Mouse (Mus musculus) heart, adult 11 months (tissue): ENCODE results near the gene Trim62.

Source experiments
- DNase-seq: peaks from one replicate; pipeline ENCODE4 v3.0.0; 2022

Gene Trim62

GRCm38 (mm10) chr4:128886571-128886970, 3.2 kb downstream of the Trim62 start:
- no peak for DNase-seq

GRCm38 (mm10) chr4:128887026-128887425, 3.6 kb downstream of the Trim62 start:
- DNase-seq: no peak

GRCm38 (mm10) chr4:128887641-128888091, 4.3 kb downstream of the Trim62 start:
- DNase-seq: no peak

- DNase-seq: no peak
Observed at GRCm38 (mm10) chr4:128888436-128888990, 5.1 kb downstream of the Trim62 start.

GRCm38 (mm10) chr4:128889752-128890630, 6.6 kb downstream of the Trim62 start:
- no peak for DNase-seq

- DNase-seq: peak; percentile 98
Observed at GRCm38 (mm10) chr4:128891157-128891556, 7.8 kb downstream of the Trim62 start.

GRCm38 (mm10) chr4:128891746-128892145, 8.4 kb downstream of the Trim62 start:
- DNase-seq: no peak

- DNase-seq: no peak
Observed at GRCm38 (mm10) chr4:128892188-128892587, 8.8 kb downstream of the Trim62 start.

- no peak for DNase-seq
Observed at GRCm38 (mm10) chr4:128894112-128894511, 10.7 kb downstream of the Trim62 start.

GRCm38 (mm10) chr4:128895841-128896240, 12.5 kb downstream of the Trim62 start:
- no peak for DNase-seq

- no peak for DNase-seq
Observed at GRCm38 (mm10) chr4:128896667-128897066, 13.3 kb downstream of the Trim62 start.

GRCm38 (mm10) chr4:128897911-128898421, 14.6 kb downstream of the Trim62 start:
- peak; percentile 96 for DNase-seq

GRCm38 (mm10) chr4:128899332-128899731, 16.0 kb downstream of the Trim62 start:
- peak; percentile 96 for DNase-seq

GRCm38 (mm10) chr4:128900484-128900883, 17.1 kb downstream of the Trim62 start:
- DNase-seq: no peak

- no peak for DNase-seq
Observed at GRCm38 (mm10) chr4:128902390-128902789, 19.0 kb downstream of the Trim62 start.

GRCm38 (mm10) chr4:128904035-128904800, 20.8 kb downstream of the Trim62 start:
- DNase-seq: no peak

GRCm38 (mm10) chr4:128905251-128905650, 21.9 kb downstream of the Trim62 start:
- no peak for DNase-seq

- DNase-seq: no peak
Observed at GRCm38 (mm10) chr4:128906757-128907156, 23.4 kb downstream of the Trim62 start.

GRCm38 (mm10) chr4:128907238-128907968, 24.0 kb downstream of the Trim62 start:
- no peak for DNase-seq

- DNase-seq: no peak
Observed at GRCm38 (mm10) chr4:128908586-128909377, 25.4 kb downstream of the Trim62 start.

- no peak for DNase-seq
Observed at GRCm38 (mm10) chr4:128909378-128909831, 26.0 kb downstream of the Trim62 start.
